Mouse (Mus musculus): ENCODE results near the gene Zswim7. TPM values are rescaled to one million over a fixed set of nuclear protein-coding genes. Genes with fewer than 3 reads are reported as not detected.

The Zswim7 gene
- polyA plus RNA-seq, 1 experiment from 2014 or later: 16.5 TPM

DNA sequence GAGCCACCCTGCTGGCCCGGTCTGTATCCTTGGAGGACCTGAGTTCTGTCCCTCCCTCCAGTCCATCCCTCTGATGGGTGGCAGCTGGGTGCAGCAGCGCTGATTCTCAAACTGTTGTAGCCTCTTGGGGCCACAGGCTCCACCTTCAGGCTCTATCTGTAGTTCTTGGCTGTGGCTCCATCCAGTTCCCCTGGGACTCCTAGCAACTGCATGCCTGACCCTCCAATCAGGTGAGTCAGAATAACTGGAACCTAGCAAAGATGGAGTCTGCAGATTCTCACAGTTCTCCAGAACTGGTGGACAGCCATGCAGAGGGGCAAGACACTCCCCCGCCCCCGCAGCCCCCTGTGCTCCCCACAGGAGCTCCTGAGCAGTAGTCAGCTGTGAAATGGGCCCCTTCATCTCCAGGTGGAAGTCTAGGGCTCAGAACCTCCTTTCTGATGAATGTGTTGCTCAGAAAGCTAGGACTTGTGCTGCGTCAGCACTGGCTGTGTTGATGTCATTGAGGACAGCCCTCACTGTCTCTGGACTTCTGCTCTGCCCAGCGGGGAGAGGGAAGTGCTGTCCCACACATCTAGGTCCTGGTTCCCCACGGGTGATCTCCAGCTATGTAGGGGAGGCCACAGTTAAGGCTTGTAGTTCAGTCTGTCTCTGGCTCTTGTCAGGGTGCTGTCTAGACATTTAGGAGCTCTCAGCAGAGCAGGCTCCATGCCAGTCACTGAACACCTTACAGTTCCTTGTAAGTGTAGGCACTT, 60.2 kb downstream of the Zswim7 start:
- no peak for ATAC-seq (ENCODE audit: insufficient number of reproducible peaks, low FRiP score, low TSS enrichment, low read depth)
- Histone ChIP-seq H3K27me3 (no peaks in the 10 kb centered on the region), H3K9ac (no peak overlapping the region), H3K4me3 (no peak overlapping the region), H3K4me1 (peaks cover 6% of the 10 kb centered on the region), H3K4me2 (no peak overlapping the region), H3K27ac (no peak overlapping the region), H3K9me3 (no peaks in the 10 kb centered on the region), H3K36me3 (no peaks in the 10 kb centered on the region)
- WGBS: 74% methylated on average over 7 of the region's 7 CpGs

DNA sequence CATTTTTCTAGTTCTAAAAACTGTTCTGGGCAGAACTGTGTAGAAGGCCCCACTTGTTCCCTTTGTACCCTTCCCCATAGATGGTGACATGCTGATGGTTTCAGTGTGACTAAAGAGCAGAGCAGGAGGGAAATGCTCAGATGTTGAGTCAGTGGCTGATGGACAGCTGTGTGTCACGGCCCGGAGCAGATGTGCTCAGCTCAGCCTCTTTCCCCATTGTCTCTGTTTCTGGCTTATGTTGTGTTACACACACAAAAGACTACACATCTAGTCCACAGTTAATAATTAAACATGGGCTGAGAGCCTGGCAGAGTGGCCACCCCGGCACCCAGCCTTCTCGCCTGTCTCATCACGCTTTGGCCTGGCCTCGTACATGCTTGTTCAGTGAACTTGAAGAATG, 63.4 kb downstream of the Zswim7 start:
- no peak overlapping the region for H3K4me2 ChIP-seq
- no peaks in the 10 kb centered on the region for H3K27me3 ChIP-seq
- no peaks in the 10 kb centered on the region; the same call in 1 of the 2 replicates for H3K4me1 ChIP-seq
- WGBS: 75% methylated on average over 6 of the region's 6 CpGs
- no peak overlapping the region for H3K9ac ChIP-seq
- no peaks in the 10 kb centered on the region for H3K36me3 ChIP-seq
- no peak overlapping the region for H3K4me3 ChIP-seq
- H3K27ac ChIP-seq: no peak overlapping the region
- ATAC-seq (ENCODE audit: insufficient number of reproducible peaks, low FRiP score, low TSS enrichment, low read depth): no peak
- H3K9me3 ChIP-seq: no peaks in the 10 kb centered on the region

Other genes with a start within 250 kb of the Zswim7 start
- gene Adora2b, start 32.4 kb downstream of the Zswim7 start, polyA plus RNA-seq (2015; fragmentation: Nextera tagmentation; extraction: Ambion mirVana): 13.9 and 14.4 TPM in 2 replicates
- 17.0 and 19.1 TPM in 2 replicates for gene Ttc19, start 98 bp upstream of the Zswim7 start, polyA plus RNA-seq (2015; fragmentation: Nextera tagmentation; extraction: Ambion mirVana)
- gene Pigl, start 177.1 kb upstream of the Zswim7 start, polyA plus RNA-seq (2015; fragmentation: Nextera tagmentation; extraction: Ambion mirVana): 7.3 and 7.7 TPM in 2 replicates
- gene Ncor1, start 177.2 kb upstream of the Zswim7 start, polyA plus RNA-seq (2015; fragmentation: Nextera tagmentation; extraction: Ambion mirVana): 127 and 148 TPM in 2 replicates

Data from limb, embryonic 15.5 days (tissue).